Mouse (Mus musculus) lung, adult 2 months (tissue): ENCODE results near the gene Eif1ad.

Experiments used
- CTCF ChIP-seq: fragments of 200-500 bp; IDR thresholded peaks from 2 replicates; pipeline ENCODE4 v1.5.1; 2011; ENCODE audit warnings: mild to moderate bottlenecking, low read length, control low read depth; ENCODE audit not compliant: insufficient read depth
- POLR2A ChIP-seq: fragments of 200-500 bp; IDR thresholded peaks from 2 replicates; pipeline ENCODE4 v1.6.1; 2011; ENCODE audit warnings: low read depth, mild to moderate bottlenecking, control low read depth, low read length, borderline replicate concordance; ENCODE audit errors: extremely low read depth

DNA sequence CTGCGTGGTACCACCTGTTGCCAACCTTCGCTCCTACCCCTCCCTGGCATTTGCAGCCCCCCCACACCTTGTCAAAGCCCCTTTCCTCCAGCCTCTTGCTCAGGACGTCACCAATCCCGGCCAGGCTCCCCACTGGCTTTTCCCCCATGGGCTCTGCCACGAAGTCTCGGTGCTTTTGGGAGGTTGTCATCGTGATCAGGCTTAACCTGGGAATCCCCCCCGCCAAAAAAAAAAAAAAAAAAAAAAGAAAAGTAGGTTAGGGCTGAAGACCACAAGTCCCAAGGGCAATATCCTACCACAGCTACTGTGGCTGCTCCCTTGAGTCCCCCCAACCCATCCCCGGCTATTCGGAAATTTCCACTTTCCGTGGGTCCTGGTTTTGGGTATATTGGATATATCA, 790 bp upstream of the Eif1ad start:
- no peak for TF ChIP-seq CTCF
- TF ChIP-seq POLR2A = no peak
